Mouse (Mus musculus) cortical plate, adult 2 months (tissue): ENCODE measurements around the gene Nmral1. TPM values are rescaled to one million over a fixed set of nuclear protein-coding genes. Genes with fewer than 3 reads are reported as not detected.

Experiments
- H3K27ac ChIP-seq: fragments of 200-500 bp; 2 replicates; pipeline ENCODE4 v1.5.1; 2012; ENCODE audit warnings: low read length, control low read depth, inconsistent platforms; ENCODE audit not compliant: insufficient read depth
- H3K4me1 ChIP-seq: fragments of 200-500 bp; 2 replicates; pipeline ENCODE4 v1.6.1; 2011; ENCODE audit warnings: low read length; ENCODE audit not compliant: control insufficient read depth, insufficient read depth
- H3K4me3 ChIP-seq: fragments of 200-500 bp; 2 replicates; pipeline ENCODE4 v1.5.1; 2011; ENCODE audit warnings: mild to moderate bottlenecking, low read length, control low read depth; ENCODE audit not compliant: insufficient read depth
- CTCF ChIP-seq: fragments of 200-500 bp; IDR thresholded peaks from 2 replicates; pipeline ENCODE4 v1.5.1; 2011; ENCODE audit warnings: mild to moderate bottlenecking, control low read depth, low read length; ENCODE audit not compliant: insufficient read depth; ENCODE audit errors: extremely low read depth
- POLR2A ChIP-seq: fragments of 200-500 bp; IDR thresholded peaks from 2 replicates; pipeline ENCODE4 v1.6.1; 2011; ENCODE audit warnings: mild to moderate bottlenecking, low read length, control low read depth; ENCODE audit not compliant: insufficient read depth; ENCODE audit errors: extremely low read depth
- polyA plus RNA-seq: library from polyadenylated mRNA; depleted of rRNA; stranded (reverse); fragments of >200 nt; gene quantifications from 2 replicates; pipeline ENCODE4 v1.2.3, GENCODE M21; 2012; rRNA removed

Gene Nmral1
- polyA plus RNA-seq, 1 experiment = 25.5 TPM

- TF ChIP-seq CTCF (peak; percentile 97), POLR2A (no peak)
- Histone ChIP-seq H3K4me3 (no peak overlapping the region), H3K4me1 (no peaks in the 10 kb centered on the region), H3K27ac (no peak overlapping the region)
Observed at GRCm38 (mm10) chr16:4667190-4667808, 51.9 kb downstream of the Nmral1 start.

- no peak overlapping the region for H3K27ac ChIP-seq
- TF ChIP-seq CTCF = no peak
- TF ChIP-seq POLR2A = no peak
- H3K4me1 ChIP-seq = no peaks in the 10 kb centered on the region
- no peak overlapping the region for H3K4me3 ChIP-seq
Observed at GRCm38 (mm10) chr16:4665726-4666125, 53.4 kb downstream of the Nmral1 start.

- H3K4me1 ChIP-seq = 0 out of 2 replicates have a peak, but pooled peaks cover 2% of the 10 kb centered on the region
- H3K27ac ChIP-seq = no peak overlapping the region
- H3K4me3 ChIP-seq = no peak overlapping the region
- TF ChIP-seq CTCF (no peak), POLR2A (no peak)
Observed at GRCm38 (mm10) chr16:4663806-4664205, 55.4 kb downstream of the Nmral1 start.

- Histone ChIP-seq H3K4me1 (peaks cover 2% of the 10 kb centered on the region; the same call in 1 of the 2 replicates), H3K27ac (no peak overlapping the region), H3K4me3 (no peak overlapping the region)
- TF ChIP-seq POLR2A (no peak), CTCF (no peak)
Observed at GRCm38 (mm10) chr16:4661605-4662004, 57.6 kb downstream of the Nmral1 start.

Other genes starting within 250 kb of the Nmral1 start
- 7.4 and 9.6 TPM in 2 replicates for gene Srl, start 177.5 kb downstream of the Nmral1 start, polyA plus RNA-seq
- 3.9 and 5.0 TPM in 2 replicates for gene Tfap4, start 159.5 kb downstream of the Nmral1 start, polyA plus RNA-seq
- gene Glis2, start 124.6 kb downstream of the Nmral1 start, polyA plus RNA-seq = 17.3 and 22.1 TPM in 2 replicates
- gene Pam16, start 94.4 kb downstream of the Nmral1 start, polyA plus RNA-seq = 99.3 and 101 TPM in 2 replicates
- 10.1 and 11.2 TPM in 2 replicates for gene Vasn, start 79.4 kb downstream of the Nmral1 start, polyA plus RNA-seq
- 48.8 and 50.6 TPM in 2 replicates for gene Dnaja3, start 79.4 kb downstream of the Nmral1 start, polyA plus RNA-seq
- 103 and 104 TPM in 2 replicates for gene Coro7, start 39.6 kb downstream of the Nmral1 start, polyA plus RNA-seq
- gene Hmox2, start 7.0 kb upstream of the Nmral1 start, polyA plus RNA-seq = 108 TPM in 2 replicates
- gene Cdip1, start 70.9 kb upstream of the Nmral1 start, polyA plus RNA-seq = 203 and 214 TPM in 2 replicates
- gene 4930562C15Rik, start 116.1 kb upstream of the Nmral1 start, polyA plus RNA-seq = not detected in 2 replicates
- 58.4 and 59.4 TPM in 2 replicates for gene Ubald1, start 161.0 kb upstream of the Nmral1 start, polyA plus RNA-seq
- gene Mgrn1, start 166.9 kb upstream of the Nmral1 start, polyA plus RNA-seq = 229 and 239 TPM in 2 replicates
- gene Nudt16l1, start 219.4 kb upstream of the Nmral1 start, polyA plus RNA-seq = 102 and 104 TPM in 2 replicates
- 101 and 118 TPM in 2 replicates for gene Anks3, start 244.8 kb upstream of the Nmral1 start, polyA plus RNA-seq